Mouse (Mus musculus) heart, adult 2 months (tissue): ENCODE results near the gene Zfp12.

Source experiments
- CTCF ChIP-seq: fragments of 200-600 bp; IDR thresholded peaks from 2 replicates; pipeline ENCODE4 v1.8.1; 2022; ENCODE audit warnings: antibody characterized with exemption, mild to moderate bottlenecking, moderate library complexity
- EP300 ChIP-seq: fragments of 200-500 bp; IDR thresholded peaks from 2 replicates; pipeline ENCODE4 v1.6.1; 2011; ENCODE audit warnings: low read depth, low read length, control low read depth; ENCODE audit not compliant: insufficient read depth
- POLR2A ChIP-seq: fragments of 200-500 bp; IDR thresholded peaks from 2 replicates; pipeline ENCODE4 v1.6.1; 2011; ENCODE audit warnings: mild to moderate bottlenecking, low read depth, low read length, control low read depth; ENCODE audit not compliant: insufficient read depth

DNA sequence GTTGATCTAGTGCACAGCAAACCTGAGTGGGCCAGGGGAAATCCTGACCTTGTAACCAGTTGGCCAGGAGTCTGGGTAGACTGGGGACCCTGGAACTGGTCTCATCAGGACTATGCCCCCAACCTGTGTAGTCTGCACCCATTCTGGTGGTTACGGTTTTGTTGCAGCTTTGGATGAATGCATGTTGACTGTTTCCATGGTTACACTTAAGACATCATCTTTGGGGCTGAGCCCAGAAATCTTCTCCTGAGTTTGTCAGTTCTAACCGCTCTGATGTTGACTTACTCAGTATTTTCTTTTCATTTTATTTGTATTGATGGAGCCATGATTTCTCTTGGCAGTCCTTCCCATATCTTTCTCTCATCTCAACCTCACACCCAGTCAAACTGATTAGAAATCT, 60.4 kb downstream of the Zfp12 start:
- TF ChIP-seq CTCF (no peak), EP300 (no peak), POLR2A (no peak)
